Mouse (Mus musculus) 416B (cell line): Measurements from ENCODE around the gene Hist1h1c.
"Not testable (repeated sequence)": the region's sequence is repeated elsewhere in the genome, so short reads cannot be mapped to it uniquely, and the experiment has no call there.

Source experiments
- DNase-seq: peaks from one replicate; pipeline ENCODE4 v3.0.0; 2011; ENCODE audit warnings: low read depth

The Hist1h1c gene

DNA sequence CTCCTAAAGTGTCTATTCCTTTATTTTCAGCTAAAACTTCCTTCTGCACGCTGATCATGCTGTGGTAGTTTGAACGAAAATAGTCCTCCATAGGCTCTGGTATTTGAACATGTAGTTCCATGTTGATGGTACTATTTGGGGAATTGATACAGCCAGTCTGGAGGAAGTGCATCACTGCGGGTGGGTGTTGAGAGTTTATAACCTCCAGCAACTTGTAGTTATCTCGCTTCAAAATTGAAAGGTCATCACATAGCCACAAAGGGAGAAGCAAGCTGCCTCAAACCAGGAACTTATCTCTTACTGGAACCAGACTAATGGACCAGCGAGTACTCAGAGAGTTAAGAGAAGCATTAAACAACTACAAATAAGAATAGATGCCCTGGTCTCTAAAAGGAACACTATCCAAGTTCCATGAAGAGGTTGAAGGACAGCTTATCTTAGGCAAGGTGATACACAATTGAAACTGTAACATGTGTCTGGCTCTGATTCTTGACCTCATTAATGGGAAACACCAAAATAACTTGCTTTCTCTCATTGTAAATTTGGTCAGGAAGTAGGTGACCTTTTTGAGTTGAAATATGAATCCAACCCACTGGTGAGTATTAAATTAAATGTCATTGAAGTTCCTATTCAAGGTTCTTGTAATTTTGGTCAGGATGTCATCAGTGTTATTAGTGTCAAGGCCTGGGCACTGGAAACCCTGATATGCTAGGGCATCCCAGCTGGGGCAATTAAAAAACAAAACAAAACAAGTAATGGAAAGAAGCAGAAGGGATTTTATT, 22.2 kb upstream of the Hist1h1c start:
- DNase-seq = no peak

DNA sequence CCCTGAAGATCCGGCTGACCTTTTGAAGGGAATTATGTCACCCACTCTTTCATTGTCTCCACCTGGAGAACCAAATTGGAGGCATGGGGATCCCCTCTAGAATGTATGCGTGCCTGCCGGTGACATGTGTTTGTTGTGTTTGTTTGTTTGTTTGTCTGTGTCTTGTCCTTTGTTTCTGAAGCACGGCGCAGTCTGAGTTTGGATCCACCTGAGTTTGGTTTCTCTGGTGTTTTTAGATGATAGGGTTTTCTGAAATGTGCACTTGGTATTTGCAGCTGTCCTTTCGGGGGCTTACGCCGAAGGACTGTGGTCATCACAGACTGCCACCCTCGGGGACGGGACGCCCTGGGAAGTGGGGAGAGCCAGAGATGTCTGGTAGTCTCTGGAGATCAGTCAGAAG, 21.4 kb upstream of the Hist1h1c start:
- DNase-seq = no peak

DNA sequence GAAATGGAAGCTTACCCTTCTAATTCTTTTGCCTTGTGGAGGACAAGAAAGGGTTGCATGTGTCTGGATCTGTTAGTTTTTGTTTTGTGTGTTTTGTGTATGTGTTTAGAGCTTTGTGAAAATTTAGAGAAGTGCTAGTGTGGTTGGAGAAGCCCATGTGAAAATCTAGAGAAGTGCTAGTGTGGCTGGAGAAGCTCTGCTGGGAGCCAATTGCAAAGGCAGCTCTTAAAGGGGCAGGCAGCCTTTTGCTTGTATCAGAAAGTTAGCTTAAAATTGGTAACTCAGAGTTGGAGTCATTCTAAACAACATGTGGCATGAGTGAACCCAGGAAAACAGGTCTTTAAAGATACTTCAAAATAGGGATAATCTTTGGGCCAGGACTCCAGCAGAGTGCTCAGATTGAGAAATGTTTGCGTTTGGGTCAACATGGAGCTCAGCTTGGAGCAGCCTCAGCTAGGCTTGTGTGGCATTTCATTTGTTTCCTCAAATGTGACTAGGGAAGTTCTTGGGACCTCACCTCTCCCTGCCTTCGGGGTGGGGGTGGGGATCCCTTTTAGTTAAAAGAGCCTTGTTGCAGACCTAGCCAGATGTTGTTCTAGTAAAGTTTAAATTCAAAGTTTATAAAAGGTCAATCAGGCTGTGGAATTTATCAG, 20.9 kb upstream of the Hist1h1c start:
- not testable (repeated sequence) for DNase-seq

DNA sequence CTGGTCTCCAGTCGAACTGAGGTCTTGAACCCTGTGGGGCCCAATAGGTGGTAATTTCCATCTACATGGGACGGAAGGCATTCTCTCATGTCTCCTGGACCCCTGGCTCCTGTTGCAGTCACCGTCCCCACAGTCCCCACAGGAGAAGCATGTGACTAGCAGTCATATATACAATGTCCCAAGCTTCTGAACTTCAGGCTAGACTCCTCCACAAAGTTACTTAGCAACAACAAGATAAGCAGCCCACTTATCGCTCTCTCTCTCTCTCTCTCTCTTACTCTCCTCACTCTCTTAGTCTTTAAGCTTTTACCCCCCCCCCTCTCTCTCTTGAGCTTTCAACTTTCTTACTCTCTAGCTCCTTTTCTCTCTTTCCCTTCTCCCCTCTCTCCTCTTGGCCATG, 14.4 kb upstream of the Hist1h1c start:
- DNase-seq = no peak

DNA sequence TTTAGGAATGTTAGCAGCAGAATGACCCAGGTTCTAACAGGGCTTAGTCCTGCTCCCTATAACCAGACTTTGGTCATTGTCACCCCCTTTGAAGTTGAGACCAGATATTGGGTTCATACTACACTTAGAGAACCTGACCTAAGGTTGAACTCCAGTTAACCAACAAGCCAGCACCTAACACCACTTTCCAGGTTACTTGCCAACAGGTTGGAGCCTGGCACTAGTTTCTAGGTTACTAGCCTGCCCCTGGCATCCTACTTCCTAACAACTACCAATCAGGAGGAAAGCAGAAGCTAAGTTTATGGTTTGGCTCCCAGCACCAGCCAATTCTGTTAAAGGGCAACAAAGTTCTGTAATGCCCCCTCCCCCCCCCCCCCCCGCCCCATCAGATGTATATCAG, 13.4 kb upstream of the Hist1h1c start:
- no peak for DNase-seq

DNA sequence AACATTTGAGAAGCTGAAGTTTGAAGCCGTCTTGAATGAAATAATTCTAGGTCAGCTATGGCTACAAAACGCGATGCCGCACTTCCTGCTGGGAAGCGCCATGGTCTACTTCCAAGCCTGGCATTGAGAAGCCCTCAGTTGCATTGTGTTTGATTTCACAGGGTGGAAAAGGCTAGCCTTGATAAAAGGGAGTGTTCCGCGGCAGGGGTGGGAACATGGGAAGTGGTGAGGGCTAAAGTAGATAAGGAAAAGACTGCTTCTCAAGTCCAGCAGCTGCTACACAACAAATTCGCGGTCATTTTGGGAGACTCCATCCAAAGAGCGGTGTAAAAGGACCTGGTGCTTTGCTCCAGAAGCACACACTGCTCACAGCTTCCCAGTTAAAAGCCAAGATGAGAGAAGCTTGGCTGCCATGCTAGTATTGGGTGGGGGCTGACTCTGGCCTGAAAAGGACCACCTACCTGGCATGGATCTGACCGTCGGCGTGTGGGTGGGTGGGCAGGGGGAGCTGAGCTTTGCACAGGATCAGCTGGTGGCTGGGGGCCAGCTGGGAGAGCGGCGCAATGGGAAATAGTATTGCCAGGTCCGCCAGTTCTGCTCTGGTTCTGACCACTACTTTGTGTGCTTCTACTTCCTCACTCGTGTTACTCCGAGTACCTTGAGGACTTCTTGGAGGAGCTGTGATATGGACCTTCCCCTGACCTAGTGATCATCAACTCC, 10.0 kb upstream of the Hist1h1c start:
- DNase-seq = no peak

DNA sequence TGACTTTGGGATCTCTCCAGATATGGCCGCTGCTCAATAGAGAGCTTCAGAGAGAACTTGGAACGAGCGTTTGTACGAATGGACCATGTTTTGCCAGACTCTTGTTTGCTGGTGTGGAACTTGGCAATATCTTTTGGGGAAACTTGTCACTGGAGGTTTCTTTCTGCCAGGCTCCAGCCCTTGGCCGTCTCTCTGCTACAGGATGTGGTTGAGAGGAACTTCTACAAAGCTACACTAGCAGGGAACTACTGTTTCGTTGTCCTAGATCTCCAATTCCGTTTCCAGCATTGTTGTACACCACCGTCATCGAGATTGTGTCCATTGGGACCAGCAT, 9.4 kb upstream of the Hist1h1c start:
- DNase-seq = no peak

DNA sequence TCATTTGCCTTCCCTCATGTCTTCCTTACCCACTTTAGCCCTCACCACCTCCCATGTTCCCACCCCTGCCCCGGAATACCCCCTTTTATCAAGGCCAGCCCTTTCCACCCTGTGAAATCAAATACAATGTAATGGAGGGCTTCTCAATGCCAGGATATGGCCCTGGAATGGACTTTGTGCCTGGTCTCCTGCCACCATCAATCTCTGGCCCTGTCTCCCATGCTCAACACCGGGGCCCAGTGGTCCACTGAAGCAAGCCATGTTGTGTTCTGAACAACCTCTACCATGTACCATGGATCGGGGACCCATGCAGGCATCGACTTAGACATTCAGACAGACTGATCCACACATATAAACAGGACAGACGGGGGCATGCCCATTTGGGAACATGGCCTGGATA, 8.9 kb upstream of the Hist1h1c start:
- DNase-seq = no peak

DNA sequence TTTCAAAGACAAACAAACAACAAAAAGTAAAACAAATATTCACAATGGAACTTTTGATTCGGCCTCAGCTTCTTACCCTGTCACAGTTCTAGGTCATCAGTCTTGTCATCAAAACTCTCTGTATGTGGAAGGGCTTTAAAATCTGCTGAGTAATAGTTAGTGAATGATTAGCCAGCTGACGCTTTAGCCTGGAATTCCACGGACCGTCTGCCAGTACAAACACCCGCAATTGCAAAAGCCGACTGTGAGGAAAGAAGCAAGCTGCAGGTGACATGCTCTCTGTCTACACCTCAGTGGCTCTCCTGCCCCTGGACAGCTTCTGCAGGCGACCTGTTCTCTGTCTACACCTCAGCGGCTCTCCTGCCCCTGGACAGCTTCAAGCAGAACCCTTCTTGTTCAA, 8.1 kb upstream of the Hist1h1c start:
- DNase-seq = no peak

DNA sequence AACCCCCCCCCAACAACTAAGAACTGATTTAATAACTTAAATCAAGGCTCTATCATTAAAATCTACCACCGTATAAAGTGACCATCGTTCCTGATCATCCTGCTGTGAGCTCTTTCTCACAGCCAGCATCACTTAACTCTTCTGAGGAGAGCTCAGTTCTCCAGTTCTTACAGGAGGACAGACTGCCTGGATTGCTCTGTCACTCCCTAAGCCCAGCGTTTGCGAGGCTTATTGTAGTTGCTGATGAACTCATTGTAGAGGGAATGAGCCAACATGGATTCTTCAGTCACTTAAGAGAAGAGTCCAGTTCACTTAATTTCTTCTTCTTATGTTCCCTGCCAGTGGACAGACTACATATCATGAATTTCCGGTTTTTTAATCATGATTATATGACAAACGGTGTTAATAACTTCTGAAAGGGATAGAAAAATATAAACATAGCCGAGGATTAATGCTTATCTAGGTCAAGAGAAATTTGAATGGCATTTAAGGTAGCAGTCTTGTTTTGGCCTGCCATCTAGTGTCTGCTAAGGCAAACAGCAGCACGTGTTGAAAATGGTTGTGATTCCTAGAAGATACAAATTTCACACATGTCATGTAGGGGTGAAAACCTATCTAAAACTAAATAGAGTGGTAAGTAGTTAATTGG, 6.3 kb upstream of the Hist1h1c start:
- DNase-seq = peak; percentile 81

DNA sequence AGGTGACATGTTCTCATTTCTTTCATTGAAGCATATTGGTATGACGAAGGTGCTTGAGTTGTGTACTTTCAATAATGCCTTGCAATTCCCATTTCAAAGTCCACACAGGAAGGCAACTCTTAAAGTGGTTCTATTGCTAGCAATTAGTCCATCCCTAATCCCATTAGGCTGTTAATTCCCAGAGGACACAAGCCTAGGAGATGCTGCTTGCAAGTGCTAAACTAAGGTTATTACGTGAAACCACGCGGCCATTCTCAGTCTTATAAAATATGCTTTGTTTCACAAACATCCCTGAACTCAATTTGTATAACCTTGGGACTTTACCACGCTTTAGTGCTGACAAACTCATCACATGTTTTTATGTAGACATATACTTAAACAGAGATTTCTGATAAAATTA, 1.5 kb upstream of the Hist1h1c start:
- DNase-seq = no peak

DNA sequence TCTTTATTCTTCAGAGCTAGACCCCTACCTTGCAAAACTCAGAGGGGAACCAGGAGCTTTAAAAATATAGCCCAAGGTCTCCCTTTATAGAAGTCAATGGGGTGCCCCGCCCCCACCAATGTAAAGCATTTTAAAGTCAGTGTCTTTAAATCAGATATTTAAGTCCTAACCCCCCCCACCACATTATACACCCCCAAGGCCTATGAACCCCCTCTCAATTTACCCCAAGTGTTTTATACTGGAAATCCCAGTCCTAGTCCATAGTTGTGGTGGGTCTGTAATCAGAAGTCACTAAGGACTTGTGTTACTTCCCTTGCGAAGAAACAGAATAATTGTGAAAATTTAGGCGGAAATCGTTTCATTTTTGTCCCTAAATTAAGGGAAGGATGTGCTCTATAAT, 567 bp upstream of the Hist1h1c start:
- peak; percentile 77 for DNase-seq

DNA sequence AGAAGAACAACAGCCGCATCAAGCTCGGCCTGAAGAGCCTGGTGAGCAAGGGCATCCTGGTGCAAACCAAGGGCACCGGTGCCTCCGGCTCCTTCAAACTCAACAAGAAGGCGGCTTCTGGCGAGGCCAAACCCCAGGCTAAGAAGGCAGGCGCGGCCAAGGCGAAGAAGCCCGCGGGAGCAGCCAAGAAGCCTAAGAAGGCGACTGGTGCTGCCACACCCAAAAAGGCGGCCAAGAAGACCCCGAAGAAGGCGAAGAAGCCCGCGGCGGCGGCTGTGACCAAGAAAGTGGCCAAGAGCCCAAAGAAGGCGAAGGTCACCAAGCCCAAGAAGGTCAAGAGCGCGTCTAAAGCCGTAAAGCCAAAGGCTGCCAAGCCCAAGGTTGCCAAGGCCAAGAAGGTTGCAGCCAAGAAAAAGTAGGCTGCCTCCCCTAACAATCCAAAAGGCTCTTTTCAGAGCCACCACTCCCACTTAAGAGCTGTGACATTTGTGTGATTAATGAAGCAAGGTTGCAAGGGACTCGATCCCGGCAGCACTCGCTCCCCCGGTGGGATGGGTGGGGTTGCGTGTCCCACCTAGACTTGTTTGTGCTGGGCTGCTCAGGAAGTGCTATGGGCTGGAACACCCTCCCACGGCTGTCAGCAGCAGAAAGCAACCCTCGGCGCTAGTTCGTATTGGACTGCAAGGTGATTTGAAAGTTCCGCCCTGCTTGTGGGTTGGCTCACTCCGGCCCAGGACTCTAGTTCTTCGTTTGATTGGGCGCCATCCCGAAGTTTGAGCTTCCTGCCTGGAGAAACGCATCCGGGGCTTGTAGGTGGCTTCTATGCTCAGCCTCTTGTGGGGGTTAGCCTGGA, 687 bp downstream of the Hist1h1c start:
- peak; percentile 99 for DNase-seq

DNA sequence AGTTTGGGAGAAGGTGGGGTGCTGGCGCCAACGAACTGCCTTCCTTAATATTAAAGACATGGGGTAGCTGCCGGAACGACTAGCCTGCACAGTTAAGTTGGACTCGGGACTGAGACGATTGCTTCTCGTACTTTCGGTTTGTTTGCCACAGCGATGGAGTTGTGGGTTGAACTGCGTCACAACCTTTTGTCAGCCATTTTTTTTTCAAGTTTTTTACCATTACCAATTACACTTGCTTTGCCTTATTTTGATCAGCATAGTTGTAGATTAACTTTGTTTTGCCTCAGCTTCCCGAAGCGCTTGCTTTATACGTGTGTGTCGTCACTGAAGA, 1.3 kb downstream of the Hist1h1c start:
- DNase-seq = no peak

DNA sequence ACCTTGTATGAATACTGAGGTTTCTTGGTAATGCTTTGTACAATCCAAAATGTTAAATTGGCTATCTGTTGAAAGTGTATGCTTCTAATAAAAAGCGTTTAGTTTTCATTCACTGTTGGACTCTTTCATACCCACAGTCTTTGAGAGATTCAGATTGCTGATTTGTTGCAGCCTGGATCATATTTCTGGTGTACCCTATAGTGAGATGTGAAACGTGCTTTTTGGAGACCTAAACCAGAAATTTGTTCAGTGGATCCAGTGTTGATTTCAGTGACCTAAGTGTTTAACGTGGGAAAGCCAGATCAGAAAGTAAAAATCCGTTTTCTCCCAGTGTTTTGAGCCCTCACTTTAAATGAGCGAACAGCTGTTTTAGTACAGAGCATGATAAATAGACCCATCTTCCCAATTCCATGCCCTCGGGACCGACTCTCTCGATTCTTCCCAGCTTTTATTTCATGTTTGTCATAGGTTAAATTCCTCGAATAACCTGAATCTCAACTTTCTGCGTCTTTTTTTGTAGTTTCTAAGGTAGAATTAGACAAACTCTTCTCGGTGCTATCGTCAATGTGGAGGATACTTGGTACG, 1.7 kb downstream of the Hist1h1c start:
- no peak for DNase-seq

DNA sequence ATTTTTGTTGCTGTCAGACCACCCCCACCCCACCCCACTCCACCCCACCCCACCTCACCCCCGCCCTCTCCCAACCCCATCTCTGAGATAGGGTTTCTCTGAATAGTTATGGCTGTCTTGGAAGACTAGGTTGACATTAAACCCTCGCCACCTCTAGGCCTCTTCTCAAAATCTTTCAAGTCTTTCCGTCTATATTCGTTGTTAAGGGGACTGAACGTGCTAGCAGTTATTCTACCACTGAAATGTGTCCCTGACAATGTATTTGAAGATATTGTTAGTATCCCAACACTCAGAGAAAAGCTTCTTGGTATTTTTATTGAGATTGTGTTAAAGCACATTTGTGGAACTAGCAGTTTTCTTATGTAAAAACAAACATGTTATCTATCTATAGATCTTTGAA, 2.3 kb downstream of the Hist1h1c start:
- peak; percentile 71 for DNase-seq

DNA sequence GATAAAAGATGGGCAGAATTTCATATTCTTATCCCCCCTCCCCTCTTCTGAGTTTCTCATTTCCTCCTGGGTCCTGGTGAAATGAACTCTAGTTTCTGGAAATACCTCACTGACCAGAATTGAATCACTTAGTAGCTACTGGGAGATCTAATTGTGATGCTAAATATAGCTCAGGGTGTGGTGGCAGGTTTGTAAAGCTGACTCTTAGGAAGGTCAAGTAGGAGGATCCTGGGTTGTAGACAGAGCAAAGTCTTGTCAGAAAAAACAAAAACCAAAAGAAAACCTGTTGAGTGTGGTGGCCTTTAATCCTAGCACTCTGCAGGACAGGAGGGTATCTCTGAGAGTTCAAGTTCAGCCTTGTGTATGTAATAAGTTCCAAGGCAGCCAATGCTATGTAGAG, 3.4 kb downstream of the Hist1h1c start:
- DNase-seq = peak; percentile 57

DNA sequence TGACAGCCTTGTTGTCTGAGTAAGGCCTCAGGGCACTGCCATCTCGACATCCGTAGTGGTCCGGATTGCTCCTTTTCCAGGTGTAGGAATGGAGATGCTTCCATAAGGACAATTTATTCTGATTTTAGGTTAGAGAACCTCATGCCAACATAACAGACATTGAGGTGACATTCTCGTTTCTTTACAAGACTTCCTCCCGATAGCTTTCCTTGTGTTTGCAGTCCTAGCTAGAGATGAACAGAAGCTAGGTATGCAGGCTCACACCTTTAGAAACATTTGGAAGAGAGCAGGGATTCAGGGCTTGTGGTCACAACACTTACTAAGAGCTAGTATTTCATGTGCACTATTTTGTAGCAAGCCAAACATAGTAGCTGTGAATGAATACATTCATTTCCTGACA, 4.6 kb downstream of the Hist1h1c start:
- DNase-seq = peak; percentile 32

DNA sequence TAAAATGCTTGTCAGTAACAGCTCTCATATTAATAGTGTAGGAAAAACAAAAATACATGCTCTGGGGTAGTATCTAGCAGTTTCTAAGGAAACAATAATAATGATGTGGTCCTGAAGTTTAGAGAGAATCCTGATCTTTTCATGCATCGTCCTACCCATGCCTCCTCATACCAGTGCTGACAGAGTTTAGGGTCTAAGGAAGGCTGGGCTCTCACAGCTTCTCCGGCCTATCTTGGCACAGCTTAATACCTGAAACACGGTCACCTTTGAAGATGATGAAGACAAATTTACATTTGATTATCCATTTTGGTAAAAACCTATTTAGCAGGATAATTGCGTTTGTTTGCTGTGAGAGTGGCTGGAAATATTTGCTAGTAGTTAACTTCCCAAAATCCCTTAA, 5.4 kb downstream of the Hist1h1c start:
- peak; percentile 69 for DNase-seq

DNA sequence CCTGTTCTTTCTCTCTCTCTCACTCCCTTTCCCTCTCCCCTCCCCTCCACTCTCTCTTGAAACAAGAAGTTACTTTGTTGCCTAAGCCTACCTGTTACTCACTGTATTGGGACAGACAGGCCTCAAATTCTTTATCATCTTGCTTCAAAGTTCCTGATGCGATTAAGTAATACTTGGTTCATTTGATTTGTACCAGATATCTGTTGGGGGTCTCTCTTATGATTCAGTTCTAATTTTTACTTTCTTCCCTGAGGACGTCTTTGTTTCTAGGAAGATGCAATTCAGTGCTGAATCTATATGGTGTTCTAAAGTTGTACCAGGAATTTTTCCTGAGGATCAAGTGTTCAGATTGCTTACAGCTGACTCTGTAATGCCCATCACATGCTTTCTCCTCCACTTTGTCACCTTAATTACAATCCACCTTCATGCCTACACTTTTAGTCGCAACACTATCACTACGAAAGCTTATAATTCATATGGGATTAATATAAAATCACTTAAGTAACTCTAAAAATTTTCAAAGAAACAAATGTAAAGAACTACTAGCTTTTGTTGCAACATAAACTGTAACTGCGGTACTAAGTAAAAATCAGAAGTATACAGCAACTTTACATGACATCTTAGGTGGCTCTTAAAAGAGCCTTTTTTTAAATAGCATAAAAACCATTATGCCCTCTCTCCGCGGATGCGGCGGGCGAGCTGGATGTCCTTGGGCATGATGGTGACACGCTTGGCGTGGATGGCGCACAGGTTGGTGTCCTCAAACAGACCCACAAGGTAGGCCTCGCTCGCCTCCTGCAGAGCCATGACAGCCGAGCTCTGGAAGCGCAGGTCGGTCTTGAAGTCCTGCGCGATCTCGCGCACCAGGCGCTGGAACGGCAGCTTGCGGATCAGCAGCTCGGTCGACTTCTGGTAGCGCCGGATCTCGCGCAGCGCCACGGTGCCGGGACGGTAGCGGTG, 6.1 kb downstream of the Hist1h1c start:
- DNase-seq = peak; percentile 89
